Mouse (Mus musculus) fat pad, adult 2 months (tissue): ENCODE results near the gene Sfi1.
"Not testable (repeated sequence)": the region's sequence is repeated elsewhere in the genome, so short reads cannot be mapped to it uniquely, and the experiment has no call there.

Source experiments
- DNase-seq: peaks from one replicate; pipeline ENCODE4 v3.0.0-alpha.2; 2011; ENCODE audit warnings: low read depth, low spot score; ENCODE audit errors: extremely low read depth

Gene Sfi1

DNA sequence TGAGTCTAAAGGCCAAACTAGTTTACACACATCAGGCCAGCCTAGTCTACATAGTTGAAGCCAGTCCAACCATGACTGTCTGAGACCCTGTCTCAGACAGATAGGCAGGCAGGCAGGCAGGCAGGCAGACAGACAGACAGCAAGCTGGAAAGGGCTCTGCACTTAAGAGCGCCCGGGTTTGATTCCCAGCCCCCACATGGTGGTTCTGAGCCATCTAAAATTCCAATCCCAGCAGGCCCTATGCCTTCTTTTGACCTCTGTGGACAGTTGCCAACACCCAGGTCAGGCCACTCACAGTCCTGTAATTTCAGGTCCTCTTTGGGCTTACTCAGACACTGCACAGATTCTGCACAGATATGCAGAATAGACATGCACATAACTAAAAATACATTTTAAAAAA is 46.5 kb downstream of the Sfi1 start:
- not testable (repeated sequence) for DNase-seq

GRCm38 (mm10) chr11:3145359-3146165 is 47.7 kb downstream of the Sfi1 start:
- not testable (repeated sequence) for DNase-seq

DNA sequence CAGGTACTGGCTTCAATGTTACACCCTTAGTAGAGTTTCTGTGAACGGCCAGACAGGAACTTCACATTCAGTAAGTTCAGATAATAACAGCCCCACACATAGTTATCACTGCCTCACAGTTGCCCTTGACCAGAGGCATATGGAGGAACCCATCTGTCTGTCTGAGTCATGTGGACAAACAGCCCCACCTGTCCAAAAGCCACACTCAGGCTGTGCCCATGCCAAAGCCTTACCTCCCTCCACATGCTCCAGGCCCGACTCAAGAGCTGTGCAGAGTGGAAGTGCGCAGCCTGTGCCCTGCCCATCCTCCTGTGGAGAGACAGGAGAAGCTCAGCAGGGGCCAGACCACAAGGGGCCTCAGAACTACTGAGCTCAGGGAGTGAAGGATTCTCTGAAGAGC is 49.3 kb downstream of the Sfi1 start:
- DNase-seq: not testable (repeated sequence)

GRCm38 (mm10) chr11:3142413-3142812 is 50.9 kb downstream of the Sfi1 start:
- DNase-seq: not testable (repeated sequence)

DNA sequence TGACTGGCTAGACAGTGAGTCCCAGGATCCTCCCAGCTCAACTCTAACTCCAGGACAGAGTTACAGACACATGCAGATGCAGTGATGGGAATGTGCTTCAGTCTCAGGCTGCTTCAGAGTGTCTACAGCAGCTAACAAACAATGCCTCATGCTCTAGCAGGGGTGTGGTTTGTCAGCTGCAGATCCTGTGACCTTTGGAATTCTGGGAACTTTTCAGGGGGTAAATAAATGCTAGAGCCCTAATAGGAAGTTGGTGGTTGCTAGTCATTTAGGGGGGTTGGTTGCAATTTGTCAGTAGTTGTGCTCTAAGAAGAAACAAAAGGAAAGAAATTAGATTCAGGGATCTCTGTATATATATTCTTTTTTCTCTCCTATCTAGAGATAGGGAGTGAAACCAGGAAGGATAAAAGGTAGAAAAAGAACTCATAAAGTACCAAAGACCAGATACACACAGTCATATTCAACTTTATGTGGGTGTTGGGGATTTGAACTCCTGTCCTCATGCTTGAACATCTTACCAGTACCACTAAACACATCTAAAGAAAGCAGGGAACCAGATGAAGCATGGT is 52.2 kb downstream of the Sfi1 start:
- not testable (repeated sequence) for DNase-seq

GRCm38 (mm10) chr11:3138323-3138722 is 54.9 kb downstream of the Sfi1 start:
- DNase-seq: not testable (repeated sequence)

DNA sequence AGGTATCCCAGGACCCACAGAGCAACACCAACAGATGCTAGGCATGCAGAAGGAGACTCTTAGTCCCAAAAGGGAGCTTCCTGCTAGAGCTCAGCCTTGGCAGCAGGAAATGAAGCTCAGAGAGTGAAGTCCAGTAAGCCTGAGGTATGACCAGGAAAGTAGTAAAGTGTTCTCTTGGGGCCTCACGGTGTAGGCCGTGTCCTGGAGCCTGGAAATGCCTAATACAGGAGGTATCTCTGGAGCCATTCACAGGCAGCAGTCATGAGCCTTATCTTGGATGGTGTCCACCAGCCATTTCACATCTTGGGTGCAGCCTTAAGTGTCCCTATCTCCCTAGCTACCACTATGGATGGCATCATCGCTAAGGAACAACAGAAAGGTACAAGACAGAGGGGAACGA is 56.0 kb downstream of the Sfi1 start:
- not testable (repeated sequence) for DNase-seq

DNA sequence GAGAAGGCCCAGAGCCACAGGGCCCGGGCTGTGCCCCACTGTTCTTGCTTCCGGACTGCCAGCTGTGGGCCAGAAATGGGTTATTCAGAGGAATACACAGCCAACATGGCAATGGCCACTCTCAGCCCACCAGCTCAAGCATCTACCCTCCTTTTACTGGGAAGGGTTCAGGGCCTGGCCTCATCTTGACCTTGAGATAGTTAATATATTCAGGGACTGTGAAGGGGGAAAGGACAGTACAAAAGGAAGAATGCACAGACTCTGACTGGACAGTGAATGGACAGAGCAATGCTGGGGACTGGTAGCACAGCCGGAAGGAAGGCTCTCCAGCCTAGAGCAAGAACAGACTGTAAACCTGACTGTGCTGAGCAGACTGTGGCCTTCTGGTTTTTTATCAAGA is 57.3 kb downstream of the Sfi1 start:
- not testable (repeated sequence) for DNase-seq

GRCm38 (mm10) chr11:3135391-3135790 is 57.9 kb downstream of the Sfi1 start:
- not testable (repeated sequence) for DNase-seq

GRCm38 (mm10) chr11:3133360-3133759 is 59.9 kb downstream of the Sfi1 start:
- DNase-seq: not testable (repeated sequence)

DNA sequence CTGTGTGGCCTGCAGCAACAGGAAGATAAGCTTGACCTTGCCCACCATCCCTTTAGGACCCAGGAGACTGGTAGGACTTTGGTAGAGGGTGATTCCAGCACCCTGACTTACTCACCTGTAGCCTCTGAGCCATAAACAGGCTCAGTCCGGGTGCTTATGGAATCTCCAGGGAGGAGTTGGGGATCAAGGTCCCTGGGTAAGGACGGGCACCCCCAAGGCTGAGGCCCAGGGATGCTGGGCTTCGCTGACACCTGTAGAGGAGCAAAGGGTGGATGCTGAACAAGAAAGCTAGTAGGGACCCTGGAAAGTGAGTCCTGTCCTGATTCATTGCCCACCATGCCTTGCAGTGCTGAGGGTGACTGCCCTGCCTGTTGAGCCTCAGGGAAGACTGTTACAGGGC is 60.3 kb downstream of the Sfi1 start:
- DNase-seq: not testable (repeated sequence)

GRCm38 (mm10) chr11:3132001-3132400 is 61.3 kb downstream of the Sfi1 start:
- peak; percentile 100 for DNase-seq

DNA sequence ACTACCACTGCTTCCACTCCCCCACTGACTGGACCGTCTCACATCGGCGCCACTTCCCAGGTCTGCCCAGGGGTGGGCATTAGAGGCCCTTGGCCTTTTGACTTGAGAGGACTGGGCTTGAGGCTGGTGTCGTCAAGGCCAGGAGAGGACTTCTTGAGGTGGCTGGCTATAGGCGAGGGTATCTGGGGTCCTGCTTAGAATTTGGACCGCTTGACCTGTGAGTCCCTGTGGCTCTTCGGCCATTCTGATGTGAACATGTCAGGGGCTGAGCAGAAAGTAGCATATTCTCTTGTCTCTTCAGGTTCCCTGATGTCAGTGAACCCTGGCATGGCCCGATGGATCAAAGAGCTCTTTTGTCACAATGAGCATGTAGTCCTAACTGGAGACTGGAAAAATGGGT is 63.4 kb downstream of the Sfi1 start:
- not testable (repeated sequence) for DNase-seq

DNA sequence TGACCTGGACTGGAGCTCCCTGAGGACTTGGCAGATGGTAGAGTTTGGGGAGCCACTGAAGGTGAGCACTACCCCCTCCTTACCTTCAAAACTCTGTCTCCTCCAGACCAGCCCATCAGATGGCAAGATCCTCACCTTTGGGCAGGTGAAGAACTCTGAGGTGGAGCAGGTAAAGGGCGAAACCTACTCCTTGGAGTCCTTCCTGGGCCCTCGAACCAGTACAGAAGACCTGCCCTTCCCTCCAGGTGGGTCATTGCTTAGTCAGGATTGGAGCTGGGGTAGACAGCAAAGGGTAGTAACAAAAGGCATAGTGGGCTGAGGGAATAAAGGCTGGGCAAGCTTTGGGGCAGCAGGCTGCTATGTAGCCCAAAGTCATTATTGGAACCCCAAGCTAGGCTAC is 64.0 kb downstream of the Sfi1 start:
- not testable (repeated sequence) for DNase-seq

DNA sequence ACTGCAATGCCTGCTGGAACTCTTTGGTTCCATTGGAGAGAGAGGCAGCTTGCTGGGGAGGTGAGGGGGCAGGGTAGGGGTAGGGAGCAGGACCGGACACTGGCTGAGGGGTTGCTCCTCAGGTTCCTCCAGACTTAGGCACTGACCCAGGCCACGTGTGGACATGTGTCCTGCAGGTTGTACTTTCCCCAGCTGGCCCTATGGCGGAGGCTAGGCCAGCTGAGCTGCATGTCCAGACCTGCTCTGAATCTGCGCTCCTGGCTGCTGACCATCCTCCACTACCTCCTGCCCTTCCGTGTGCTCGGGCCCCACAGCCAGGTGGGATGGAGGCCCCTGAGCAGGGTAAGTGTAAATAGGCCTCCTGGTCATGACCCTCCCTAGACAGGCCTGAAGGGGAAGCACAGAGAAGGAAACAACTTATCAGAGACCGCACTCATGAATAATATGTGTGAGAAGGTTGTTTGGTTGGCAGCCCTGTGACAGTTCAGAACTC is 65.9 kb downstream of the Sfi1 start:
- DNase-seq: not testable (repeated sequence)

DNA sequence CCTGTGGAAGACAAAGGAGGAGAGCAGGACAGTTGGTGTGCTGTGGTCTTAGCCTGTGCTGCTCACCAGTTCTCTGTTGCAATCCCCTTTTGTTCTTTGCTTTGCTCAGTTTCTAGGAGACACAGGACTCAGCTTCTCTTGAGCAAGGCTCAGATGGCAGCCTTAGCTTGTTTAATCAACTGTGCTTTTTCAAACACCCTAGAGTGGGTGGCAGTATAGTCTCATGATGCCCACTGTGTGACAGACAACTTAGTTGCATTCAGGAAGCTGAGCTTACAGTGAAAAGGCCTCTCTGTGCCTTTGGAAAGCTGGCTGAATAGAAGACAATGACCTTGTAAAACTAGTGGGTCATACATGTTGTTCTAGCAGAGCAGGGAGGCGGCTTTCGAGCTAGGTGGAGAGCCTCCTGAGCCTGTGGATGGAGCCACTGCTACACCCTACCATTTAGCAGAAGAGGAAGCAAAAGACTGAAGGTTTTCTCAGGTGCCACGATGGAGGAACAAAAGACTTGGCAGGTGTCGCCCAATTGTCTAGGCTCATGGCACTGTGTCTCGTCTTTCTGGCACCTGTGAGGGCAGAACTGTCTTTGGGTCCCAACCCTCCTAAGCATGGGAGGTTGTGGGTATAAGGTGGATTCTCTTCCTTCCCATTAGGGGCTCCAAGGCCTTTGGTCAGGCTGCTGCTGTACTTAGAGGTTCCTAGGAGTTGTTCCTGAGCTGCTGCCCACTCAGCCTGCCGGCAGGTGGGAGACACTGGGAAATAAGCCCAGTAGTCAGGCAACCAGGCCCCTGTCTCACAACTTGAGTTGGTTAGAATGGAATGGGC is 66.6 kb downstream of the Sfi1 start:
- DNase-seq: not testable (repeated sequence)

GRCm38 (mm10) chr11:3125922-3126321 is 67.3 kb downstream of the Sfi1 start:
- not testable (repeated sequence) for DNase-seq

DNA sequence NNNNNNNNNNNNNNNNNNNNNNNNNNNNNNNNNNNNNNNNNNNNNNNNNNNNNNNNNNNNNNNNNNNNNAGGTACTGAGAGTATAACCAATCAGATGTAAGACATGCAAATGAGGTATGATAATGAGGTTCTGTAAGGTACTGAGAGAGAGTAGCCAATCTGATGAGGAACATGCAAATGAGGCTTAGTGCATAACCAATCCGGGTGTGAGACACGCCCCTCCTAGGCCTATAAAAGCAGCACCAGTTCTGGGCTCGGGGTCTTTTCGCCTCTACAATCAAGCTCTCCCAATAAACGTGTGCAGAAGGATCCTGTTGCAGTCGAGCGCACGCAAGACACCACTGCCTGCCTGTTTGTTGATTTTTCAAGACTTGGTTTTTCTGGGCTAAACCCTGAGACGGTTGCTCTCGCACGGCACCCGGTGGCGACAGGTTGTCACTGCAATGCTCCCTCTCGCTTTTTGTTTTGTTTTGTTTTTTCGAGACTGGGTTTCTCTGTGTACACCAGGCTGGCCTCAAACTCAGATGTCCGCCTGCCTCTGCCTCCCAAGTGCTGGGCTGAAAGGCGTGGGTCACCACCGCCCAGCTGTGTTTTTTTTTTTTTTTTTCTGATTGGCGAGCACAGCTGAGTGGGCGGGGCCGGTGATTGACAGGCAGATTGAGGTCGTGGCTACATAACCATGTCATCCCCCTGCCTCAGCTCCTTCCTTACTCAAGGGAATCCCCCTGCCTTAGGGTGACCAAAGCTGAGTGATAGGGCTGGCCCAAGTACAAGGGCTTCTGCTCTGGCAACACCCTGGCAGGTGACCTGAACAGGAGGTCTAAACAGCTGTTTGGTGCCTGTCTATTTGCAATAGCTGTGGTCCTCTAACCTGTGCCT is 68.1 kb downstream of the Sfi1 start:
- DNase-seq: not testable (repeated sequence)

GRCm38 (mm10) chr11:3114403-3114802 is 78.9 kb downstream of the Sfi1 start:
- DNase-seq: no peak

GRCm38 (mm10) chr11:3106154-3106553 is 87.1 kb downstream of the Sfi1 start:
- no peak for DNase-seq
